Mouse (Mus musculus): Measurements from ENCODE around the gene Dlg2.
A peak's percentile ranks its signal among the peaks of the same experiment; 100 is the strongest.

Dlg2 gene

DNA sequence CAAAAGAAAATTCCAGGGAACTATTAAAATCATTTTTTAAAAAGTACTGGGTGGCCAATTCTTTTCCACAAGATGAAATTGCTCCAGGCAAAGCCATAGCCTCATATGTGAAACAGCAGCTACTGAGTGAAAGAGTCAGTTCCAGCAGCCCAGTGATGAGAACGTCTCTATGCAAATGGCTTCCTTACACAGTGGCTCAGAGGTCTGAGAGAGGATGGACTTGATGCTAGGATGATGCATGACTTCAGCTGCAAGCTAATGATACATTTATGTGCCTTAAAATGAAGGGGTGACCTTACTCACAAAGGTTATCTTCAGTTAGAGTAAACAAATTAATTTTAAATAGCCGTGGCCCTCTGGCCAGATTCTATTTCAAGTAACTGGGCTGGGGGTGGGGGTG is 1420.5 kb downstream of the Dlg2 start:
- no peak for DNase-seq (ENCODE audit: low read depth, low spot score)

GRCm38 (mm10) chr7:91897509-91897908 is 1421.0 kb downstream of the Dlg2 start:
- no peak for DNase-seq (ENCODE audit: low read depth, low spot score)

DNA sequence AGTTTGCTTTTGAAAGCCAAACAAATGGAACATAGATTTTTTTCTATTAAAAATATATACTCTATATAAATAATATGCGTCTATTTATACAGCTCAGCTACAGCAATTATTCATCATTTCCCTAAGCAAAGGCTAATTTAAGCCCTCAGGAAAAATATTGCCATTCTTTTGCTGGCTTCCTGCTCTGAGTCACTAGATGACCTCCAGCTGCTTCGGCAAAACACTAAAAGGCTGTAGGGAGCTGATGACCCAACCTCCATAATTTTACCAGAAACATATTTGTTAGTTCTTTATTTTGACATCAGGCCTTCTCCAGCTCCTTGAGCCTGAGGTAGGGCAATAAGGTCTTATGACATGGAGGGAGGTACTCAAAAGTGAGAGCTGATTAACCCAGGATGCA is 1426.0 kb downstream of the Dlg2 start:
- DNase-seq (ENCODE audit: low read depth, low spot score) = peak; percentile 34

DNA sequence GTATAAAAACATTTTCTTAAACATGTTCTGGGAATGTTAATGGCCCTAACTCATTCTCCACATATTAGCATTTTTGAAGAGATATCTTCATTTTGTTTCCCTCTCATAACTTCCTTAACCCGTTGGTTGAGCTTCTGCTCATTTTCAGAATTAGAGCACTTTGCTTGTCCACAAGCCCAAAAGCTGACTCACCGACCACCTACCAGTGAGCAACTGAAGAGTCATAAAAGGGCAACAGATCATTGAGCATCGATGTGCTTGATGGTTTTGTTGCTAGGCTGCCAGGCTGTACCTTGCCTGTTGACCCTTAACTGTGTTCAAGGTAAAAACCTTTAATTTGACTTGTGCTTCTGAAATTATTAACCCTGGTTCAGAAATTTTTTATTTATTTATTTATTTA is 1440.3 kb downstream of the Dlg2 start:
- DNase-seq (ENCODE audit: low read depth, low spot score) = no peak

- peak; percentile 35 for DNase-seq (ENCODE audit: low read depth, low spot score)
Measured at GRCm38 (mm10) chr7:91919099-91919498, 1442.6 kb downstream of the Dlg2 start.

GRCm38 (mm10) chr7:91919738-91920137 is 1443.3 kb downstream of the Dlg2 start:
- no peak for DNase-seq (ENCODE audit: low read depth, low spot score)

- peak; percentile 85 for DNase-seq (ENCODE audit: low read depth, low spot score)
Measured at GRCm38 (mm10) chr7:91934881-91935597, 1458.6 kb downstream of the Dlg2 start.

DNA sequence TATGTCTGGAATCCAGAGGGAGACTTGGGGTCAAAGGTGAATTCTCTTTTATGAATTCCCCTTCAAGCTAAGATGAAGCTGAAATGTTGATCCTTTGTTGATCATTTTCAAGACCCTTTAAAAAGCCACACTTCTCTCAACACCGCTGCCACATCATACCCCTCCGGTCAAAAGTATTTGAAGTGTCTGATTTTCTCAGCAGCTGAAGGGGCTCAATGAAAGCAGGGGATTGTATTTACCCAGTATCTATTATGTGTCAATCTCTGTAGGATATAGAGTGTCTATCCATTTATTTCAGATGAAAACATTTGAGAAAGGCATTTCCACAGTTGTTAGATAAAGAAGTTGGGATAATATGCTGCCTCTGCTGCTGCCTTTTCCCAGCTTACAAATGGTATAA is 1459.7 kb downstream of the Dlg2 start:
- no peak for DNase-seq (ENCODE audit: low read depth, low spot score)

DNA sequence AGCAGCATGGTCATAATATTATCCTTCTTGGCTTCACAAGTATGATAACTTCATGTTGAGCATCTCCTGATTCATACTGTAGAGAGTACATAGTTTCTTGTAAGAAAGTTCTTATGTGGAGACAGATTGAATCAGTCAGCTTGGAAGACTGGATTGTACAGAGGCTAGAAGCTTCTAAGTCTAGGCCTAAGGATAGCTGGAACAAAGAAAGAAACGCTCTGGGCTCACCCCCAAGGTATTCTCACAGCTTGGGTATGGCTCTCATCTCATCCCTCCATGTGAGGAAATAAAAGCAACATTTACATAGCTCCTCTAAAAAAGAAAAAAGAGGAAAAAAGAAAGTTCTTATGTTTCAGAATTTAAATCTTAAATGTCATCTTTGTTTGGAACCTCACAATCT is 1466.8 kb downstream of the Dlg2 start:
- DNase-seq (ENCODE audit: low read depth, low spot score) = peak; percentile 51

- peak; percentile 65 for DNase-seq (ENCODE audit: low read depth, low spot score)
Measured at GRCm38 (mm10) chr7:91955584-91955983, 1479.1 kb downstream of the Dlg2 start.

DNA sequence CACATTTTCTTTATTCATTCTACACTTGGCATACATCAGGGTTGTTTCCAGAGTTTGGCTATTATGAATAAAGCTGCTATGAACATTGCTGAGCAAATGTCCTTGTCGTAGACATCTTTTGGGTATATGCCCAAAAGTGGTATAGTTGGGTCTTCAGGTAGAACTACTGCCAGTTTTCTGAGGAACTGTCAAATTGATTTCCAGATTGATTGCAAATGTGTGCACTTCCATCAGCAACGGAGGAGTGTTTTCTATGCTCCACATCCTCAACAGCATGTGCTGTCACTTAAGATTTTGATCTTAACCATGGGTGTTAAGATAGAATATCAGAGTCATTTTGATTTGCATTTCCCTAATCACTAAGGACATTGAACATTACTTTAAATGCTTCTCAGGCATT is 1486.5 kb downstream of the Dlg2 start:
- no peak for DNase-seq (ENCODE audit: low read depth, low spot score)

- DNase-seq (ENCODE audit: low read depth, low spot score) = no peak
Measured at GRCm38 (mm10) chr7:91972970-91973369, 1496.5 kb downstream of the Dlg2 start.

DNA sequence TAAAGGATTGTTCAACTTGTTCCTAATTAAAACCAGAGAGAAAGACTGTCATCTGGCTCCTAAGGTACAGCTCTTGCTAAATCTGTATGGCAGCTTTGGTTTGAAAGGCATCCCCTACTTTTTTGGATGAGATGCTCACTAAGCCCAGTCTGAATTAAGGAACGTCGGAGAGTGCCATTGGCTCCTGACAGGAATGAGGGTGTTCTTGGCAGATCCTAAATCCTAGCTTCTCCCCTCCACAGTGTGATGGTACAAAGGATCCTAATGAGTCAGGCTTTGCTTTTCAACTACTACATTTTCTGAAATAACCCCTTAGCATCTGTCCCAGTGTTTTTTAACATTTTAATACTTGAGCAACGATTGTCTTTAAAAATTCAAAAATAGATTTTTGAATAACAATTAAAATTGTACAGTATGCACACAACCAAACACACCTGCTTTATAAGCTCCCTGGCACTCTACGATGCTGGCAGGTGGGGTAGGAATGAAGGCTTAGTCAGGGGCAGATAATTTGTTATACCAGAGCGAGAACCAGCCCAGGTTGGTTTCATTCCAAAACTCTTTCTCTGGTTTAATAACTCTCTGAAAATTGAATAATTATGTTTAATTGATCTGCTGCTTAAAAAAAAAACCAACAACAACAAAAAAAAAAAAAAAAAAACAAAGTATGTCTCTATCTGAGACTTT is 1527.4 kb downstream of the Dlg2 start:
- peak; percentile 54 for DNase-seq (ENCODE audit: low read depth, low spot score)

DNA sequence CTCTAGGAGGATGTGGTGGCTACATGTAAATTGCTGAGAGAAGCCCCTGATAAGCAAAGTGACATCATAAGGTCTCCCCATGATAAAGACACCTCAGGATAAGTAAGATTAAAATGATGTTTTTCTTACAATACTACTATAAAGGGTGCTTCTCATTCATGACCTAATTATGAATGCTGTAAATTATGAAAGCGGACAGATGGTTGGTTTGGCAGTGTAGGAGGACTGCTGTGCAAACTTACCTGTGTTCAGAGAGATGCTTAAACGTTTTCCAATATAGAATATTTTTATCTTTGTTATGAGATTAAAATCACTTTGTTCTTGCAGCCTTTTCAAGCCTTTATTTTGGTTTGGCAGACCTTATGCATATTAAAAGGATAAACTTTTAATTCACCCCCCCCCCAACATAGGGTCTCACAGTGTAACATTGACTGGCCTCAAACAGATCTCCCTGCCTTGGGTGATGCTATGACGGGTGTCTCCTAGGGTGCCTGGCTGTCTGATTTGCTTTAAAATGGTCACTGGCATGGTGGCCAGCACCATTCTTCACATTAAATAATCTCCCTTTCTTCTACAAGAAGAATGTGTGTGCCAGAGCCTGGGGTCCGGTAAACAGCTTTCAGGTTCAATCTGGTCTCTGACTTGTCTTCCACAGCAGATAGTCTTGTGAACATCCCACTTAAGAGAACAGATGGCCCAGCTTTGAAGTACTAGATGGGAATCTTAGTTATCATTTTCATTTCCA is 1529.4 kb downstream of the Dlg2 start:
- DNase-seq (ENCODE audit: low read depth, low spot score) = peak; percentile 62

- no peak for DNase-seq (ENCODE audit: low read depth, low spot score)
Measured at GRCm38 (mm10) chr7:92008702-92009101, 1532.2 kb downstream of the Dlg2 start.

DNA sequence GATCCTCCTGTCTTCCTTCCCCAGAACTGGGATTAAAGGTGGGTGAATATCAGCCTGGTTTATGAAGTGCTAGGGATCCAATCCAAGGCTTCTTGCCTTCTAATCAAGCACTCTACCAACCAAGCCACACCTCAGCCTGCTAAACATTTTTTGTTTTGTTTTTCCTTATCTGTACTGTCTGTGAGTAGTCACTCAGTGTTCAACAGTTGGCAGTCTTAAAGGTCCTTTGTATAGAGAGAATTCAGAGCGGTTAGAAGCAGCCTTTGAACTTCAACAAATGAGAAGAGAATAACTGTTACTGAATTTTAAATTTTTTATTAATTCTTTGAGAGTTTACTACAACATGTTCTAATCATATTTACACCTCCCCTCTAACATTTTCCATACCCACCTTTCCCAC is 1548.5 kb downstream of the Dlg2 start:
- no peak for DNase-seq (ENCODE audit: low read depth, low spot score)

DNA sequence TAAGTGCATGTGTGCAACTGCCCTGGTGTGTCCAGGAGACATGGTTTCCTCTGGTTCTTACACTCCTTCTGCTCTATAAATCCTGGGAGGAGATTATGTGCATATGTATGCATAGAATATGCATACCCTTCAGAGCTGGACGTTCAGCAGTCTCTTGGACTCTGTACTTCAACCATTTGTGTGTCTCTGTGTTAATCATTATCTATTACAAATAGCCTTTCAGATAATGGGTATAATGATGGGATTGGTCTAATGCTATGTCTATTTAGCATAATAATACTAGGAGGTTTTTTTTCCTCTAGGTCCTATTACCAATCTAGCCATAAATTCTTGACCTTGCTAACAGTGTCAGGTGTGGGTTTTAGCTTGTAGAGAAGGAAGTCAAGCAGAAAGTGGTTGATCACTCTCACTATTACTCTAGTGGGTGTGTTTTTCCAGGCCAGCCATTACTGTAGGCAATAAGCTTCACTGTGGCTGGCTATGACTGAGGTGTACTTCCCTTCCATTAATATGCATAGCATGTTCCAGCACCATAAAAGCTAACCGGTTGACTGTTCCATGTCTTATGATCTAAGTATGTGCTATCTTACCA is 1549.1 kb downstream of the Dlg2 start:
- no peak for DNase-seq (ENCODE audit: low read depth, low spot score)

DNA sequence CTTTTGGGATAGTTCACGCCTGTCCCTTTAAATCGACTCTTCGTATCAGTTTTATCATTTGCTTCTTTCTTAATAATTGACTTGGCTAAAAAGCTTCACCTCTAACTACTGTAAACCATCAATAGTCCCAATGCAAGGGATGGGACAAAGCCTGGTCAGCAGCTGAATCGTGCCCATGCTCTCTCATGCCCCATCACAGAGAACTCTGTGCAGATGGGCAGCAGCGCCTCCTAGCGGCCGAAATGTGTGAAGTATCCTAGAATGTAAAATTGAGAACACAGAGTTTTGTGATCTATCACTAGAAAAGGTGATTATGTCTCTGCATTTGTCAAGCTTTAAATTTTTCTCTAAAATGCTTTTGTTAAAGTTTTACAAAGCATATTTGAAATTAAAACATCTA is 1550.6 kb downstream of the Dlg2 start:
- DNase-seq (ENCODE audit: low read depth, low spot score) = peak; percentile 77

DNA sequence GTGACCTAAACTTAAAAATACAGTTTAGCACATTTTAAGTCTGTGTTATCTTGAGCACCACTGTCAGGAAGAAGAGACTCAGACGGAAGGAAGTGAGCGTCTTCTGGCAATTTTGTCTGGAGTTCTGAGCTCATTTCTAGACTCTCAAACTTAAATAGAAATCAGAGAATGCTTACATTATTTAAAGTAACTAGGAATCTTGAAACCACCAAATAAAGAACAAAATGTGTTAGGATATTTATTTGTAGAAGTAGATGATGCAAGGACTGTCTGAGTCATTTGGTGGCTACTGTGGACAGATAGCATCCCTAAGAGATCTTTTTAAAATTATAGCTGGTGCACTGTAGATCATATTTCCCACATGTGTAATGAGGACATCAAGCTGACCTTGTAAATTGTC is 1557.8 kb downstream of the Dlg2 start:
- DNase-seq (ENCODE audit: low read depth, low spot score) = peak; percentile 63

DNA sequence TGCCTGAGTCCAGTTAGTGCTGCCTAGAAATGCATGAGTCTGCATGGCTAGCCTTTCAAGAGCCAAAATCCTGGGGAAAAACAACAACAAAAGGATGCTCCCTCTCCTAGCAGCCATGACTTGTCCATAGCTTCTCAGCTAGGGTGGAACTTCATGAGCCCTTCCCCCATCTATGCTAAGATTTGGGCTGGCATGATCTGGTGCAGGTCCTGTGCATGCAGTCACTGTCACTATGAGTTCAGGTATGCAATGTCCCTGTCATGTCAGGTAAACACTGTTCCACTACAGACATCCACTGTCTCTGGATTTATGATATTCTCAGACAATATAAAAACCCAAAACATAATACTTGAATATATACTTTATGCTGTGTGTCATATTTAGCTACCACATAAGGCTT is 1563.7 kb downstream of the Dlg2 start:
- DNase-seq (ENCODE audit: low read depth, low spot score) = no peak

DNA sequence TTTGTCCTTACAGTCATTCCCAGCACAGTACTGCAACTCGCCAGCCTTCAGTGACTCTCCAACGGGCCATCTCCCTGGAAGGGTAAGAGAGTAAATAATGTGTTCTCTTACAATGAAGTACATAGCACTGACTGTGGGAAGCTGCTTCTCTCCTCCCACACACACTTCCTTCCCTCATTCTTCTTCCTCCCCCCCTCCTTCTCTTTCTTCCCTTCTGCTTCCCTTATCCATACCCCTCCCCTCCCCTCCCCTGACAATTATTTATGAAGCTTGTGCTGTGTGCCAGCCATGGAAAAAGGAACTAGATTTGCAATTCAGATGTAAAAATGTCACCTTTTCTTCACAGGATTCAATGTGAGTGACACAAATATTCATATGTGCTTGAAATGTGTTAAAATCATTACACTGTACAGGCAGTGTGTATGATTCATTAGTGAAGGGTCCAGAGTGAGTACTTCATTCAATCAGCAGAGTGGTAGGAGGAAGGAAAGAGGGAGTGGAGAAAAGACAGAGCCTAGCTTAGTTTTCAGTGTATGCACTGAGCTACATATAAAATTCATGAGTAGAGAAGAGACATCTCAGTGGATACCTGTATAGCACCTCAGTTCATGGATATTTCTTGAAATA is 1564.4 kb downstream of the Dlg2 start:
- DNase-seq (ENCODE audit: low read depth, low spot score) = no peak

- no peak for DNase-seq (ENCODE audit: low read depth, low spot score)
Measured at GRCm38 (mm10) chr7:92044966-92045365, 1568.5 kb downstream of the Dlg2 start.

Data from brain, adult 2 months (tissue).